Mouse (Mus musculus) liver, embryonic 14.5 days (tissue): Measurements from ENCODE around the gene Gadd45g. TPM values are rescaled to one million over a fixed set of nuclear protein-coding genes. Genes with fewer than 3 reads are reported as not detected.

Experiments used
- ATAC-seq: fragments of 200-750 bp; cut with Nextera tagmentation; 2 replicates; pipeline ENCODE4 v1.8.0; 2017; ENCODE audit warnings: moderate number of reproducible peaks, mild to moderate bottlenecking, moderate library complexity; ENCODE audit not compliant: insufficient read depth
- DNase-seq, 3 experiments: peaks; one replicate each; pipeline ENCODE4 v3.0.0-alpha.2; 2012 to 2013; ENCODE audit warnings: low read depth in 3 of 3, low spot score in 3 of 3
- H3K27ac ChIP-seq: fragments of 300-500 bp; sonication (generic); 2 replicates; pipeline ENCODE4 v1.5.1; 2014; ENCODE audit warnings: moderate library complexity, mild to moderate bottlenecking, control low read depth, inconsistent platforms
- H3K27me3 ChIP-seq: fragments of 300-500 bp; sonication (generic); 2 replicates; pipeline ENCODE4 v1.6.1; 2014; ENCODE audit warnings: mild to moderate bottlenecking, low read length, moderate library complexity; ENCODE audit not compliant: control insufficient read depth, insufficient read depth
- H3K36me3 ChIP-seq: fragments of 300-500 bp; sonication (generic); replicated peaks from 2 replicates; pipeline ENCODE4 v1.6.1; 2014; ENCODE audit warnings: low read depth; ENCODE audit not compliant: control insufficient read depth, insufficient read depth
- H3K4me1 ChIP-seq, 2 experiments: fragments of 200-500 bp in 1 of 2; fragments of 300-500 bp in 1 of 2; sonication (generic) in 1 of 2; replicated peaks; 2 replicates each; pipeline ENCODE4 v1.6.1; 2012 to 2014; ENCODE audit warnings: antibody characterized with exemption in 1 of 2, inconsistent platforms in 1 of 2, low read length in 1 of 2; ENCODE audit not compliant: control insufficient read depth in 2 of 2, insufficient read depth in 2 of 2
- H3K4me2 ChIP-seq: fragments of 300-500 bp; sonication (generic); 2 replicates; pipeline ENCODE4 v1.6.1; 2014; ENCODE audit warnings: low read depth, mild to moderate bottlenecking, control low read depth, moderate library complexity
- H3K4me3 ChIP-seq, 2 experiments: fragments of 200-500 bp in 1 of 2; fragments of 300-500 bp in 1 of 2; sonication (generic) in 1 of 2; 2 replicates each; pipeline ENCODE4 v1.5.1; 2012 to 2014; ENCODE audit warnings: low read depth in 2 of 2, low read length in 2 of 2, mild to moderate bottlenecking in 2 of 2, control low read depth in 1 of 2, inconsistent platforms in 1 of 2, moderate library complexity in 1 of 2; ENCODE audit not compliant: insufficient read depth in 1 of 2
- H3K9ac ChIP-seq: fragments of 300-500 bp; sonication (generic); replicated peaks from 2 replicates; pipeline ENCODE4 v1.6.1; 2014; ENCODE audit warnings: mild to moderate bottlenecking, control low read depth, moderate library complexity
- H3K9me3 ChIP-seq: fragments of 300-500 bp; sonication (generic); 2 replicates; pipeline ENCODE4 v1.6.1; 2016; ENCODE audit warnings: low read length, mixed read lengths; ENCODE audit not compliant: control insufficient read depth
- CTCF ChIP-seq: IDR thresholded peaks from 2 replicates; pipeline ENCODE4 v1.5.1; 2016; ENCODE audit warnings: antibody characterized with exemption, low read depth, control low read depth
- EP300 ChIP-seq: IDR thresholded peaks from 2 replicates; pipeline ENCODE4 v1.6.1; 2016; ENCODE audit warnings: antibody characterized with exemption, low read depth
- WGBS: fragments of 180-500 bp; shearing (Covaris S2); extraction: QIAGEN DNeasy Blood & Tissue Kit; methylation state at CpG from one replicate; pipeline ENCODE4 v1.1.7; 2014; ENCODE audit not compliant: insufficient replicate concordance; 5-methylcytosine and 5-hydroxymethylcytosine counted together
- polyA plus RNA-seq, 2 experiments: library from polyadenylated mRNA; depleted of rRNA in 1 of 2; stranded (reverse) in 1 of 2; unstranded in 1 of 2; fragments of >200 nt; fragmentation: Nextera tagmentation in 1 of 2; extraction: Ambion mirVana in 1 of 2; gene quantifications; 2 replicates each; pipeline versions ENCODE4 v1.2.1 to v1.2.3; 2012 to 2014

The Gadd45g gene
- polyA plus RNA-seq, 2 experiments, result 12.7 to 14.4 TPM

DNA sequence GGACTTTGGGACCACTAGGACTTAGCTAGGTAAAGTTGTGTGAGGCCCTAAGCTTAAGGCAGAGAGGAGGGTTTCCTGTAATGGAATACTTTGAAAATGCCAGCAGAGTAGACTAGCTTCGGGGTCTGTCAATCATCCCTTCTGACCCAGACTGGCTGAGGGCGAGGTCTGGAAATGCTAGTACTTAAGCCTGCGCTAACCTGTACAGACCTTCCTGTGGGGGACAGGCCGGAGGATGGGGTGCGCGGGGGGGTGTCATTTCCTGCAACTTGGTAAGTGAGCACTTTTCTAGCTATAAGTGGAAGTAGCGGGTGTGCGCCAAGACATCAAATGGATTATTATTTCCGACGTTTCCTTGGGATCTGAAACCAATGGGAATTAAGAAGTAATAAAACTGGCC lies 2.4 kb upstream of the Gadd45g start:
- ATAC-seq (no peak), DNase-seq (no peak)
- Histone ChIP-seq H3K27ac (no peak overlapping the region), H3K36me3 (no peaks in the 10 kb centered on the region), H3K4me3 (no peak overlapping the region), H3K4me2 (no peak overlapping the region), H3K9me3 (no peaks in the 10 kb centered on the region), H3K4me1 (peaks cover 40 to 44% of the 10 kb centered on the region in 2 experiments), H3K27me3 (no peaks in the 10 kb centered on the region), H3K9ac (no peak overlapping the region)
- TF ChIP-seq CTCF (no peak), EP300 (no peak)
- WGBS, result 55% methylated on average over 10 of the region's 10 CpGs

DNA sequence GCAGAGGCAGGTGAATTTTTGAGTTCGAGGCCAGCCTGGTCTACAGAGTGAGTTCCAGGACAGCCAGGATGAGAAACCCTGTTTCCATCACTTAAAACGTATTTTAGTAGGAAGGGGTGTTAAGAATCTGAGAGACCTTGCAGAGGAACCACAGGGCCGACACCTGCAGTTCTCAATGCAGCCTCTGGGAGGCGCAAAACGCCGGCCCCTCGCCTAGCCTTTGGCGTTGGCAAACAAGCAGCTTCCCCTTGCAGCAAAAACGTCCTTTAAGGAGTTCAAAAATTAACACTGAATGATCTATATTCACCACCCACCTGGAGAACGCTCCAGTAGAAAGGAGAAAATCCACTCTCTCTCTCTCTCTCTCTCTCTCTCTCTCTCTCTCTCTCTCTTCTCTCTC lies 1.8 kb upstream of the Gadd45g start:
- H3K4me1 ChIP-seq, result peaks cover 43 to 47% of the 10 kb centered on the region in 2 experiments

DNA sequence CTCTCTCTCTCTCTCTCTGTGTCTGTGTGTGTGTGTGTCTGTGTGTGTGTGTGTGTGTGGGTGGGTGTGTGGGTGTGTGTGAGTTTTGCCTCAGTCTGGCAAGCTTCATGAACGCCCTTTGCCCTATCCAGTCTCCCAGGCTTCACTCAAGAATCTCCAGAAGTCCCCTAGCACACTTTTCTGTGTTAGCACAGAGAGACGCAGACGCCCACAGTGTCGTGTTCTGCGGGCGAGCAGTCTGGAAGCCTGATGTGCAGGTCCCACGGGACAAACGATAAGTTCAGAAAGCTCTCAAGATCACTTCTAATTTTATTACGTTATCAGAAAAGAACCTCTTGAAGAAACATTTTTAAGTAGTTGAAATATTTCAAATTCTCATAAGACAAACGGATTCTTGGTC lies 1.4 kb upstream of the Gadd45g start:
- H3K9me3 ChIP-seq, result no peaks in the 10 kb centered on the region
- H3K27me3 ChIP-seq, result no peaks in the 10 kb centered on the region
- H3K4me3 ChIP-seq, result peak overlapping the region in 1 of 2 experiments; percentile 63; a peak in 2 of 4 replicates
- peaks cover 45 to 49% of the 10 kb centered on the region in 2 experiments for H3K4me1 ChIP-seq
- H3K36me3 ChIP-seq, result no peaks in the 10 kb centered on the region
- H3K4me2 ChIP-seq, result peak overlapping the region; percentile 99
- H3K27ac ChIP-seq, result no peak overlapping the region
- ATAC-seq (no peak), DNase-seq (no peak)
- TF ChIP-seq EP300 (no peak), CTCF (no peak)
- WGBS, result 18% methylated on average over 10 of the region's 10 CpGs
- H3K9ac ChIP-seq, result peak overlapping the region; percentile 41; the same call in 1 of the 2 replicates

More for the DNA sequence above, 1.8 kb upstream of the Gadd45g start:
- H3K9ac ChIP-seq, result no peak overlapping the region
- peak; percentile 93 for TF ChIP-seq CTCF
- no peak for TF ChIP-seq EP300
- no peak overlapping the region for H3K4me3 ChIP-seq
- no peaks in the 10 kb centered on the region for H3K27me3 ChIP-seq
- 9% methylated on average over 10 of the region's 10 CpGs for WGBS
- ATAC-seq, result no peak
- no peaks in the 10 kb centered on the region for H3K36me3 ChIP-seq
- H3K27ac ChIP-seq, result no peak overlapping the region
- peak in 2 of 3 experiments; percentile 49 to 56 for DNase-seq
- peak overlapping the region; percentile 28 for H3K4me2 ChIP-seq
- H3K9me3 ChIP-seq, result no peaks in the 10 kb centered on the region

DNA sequence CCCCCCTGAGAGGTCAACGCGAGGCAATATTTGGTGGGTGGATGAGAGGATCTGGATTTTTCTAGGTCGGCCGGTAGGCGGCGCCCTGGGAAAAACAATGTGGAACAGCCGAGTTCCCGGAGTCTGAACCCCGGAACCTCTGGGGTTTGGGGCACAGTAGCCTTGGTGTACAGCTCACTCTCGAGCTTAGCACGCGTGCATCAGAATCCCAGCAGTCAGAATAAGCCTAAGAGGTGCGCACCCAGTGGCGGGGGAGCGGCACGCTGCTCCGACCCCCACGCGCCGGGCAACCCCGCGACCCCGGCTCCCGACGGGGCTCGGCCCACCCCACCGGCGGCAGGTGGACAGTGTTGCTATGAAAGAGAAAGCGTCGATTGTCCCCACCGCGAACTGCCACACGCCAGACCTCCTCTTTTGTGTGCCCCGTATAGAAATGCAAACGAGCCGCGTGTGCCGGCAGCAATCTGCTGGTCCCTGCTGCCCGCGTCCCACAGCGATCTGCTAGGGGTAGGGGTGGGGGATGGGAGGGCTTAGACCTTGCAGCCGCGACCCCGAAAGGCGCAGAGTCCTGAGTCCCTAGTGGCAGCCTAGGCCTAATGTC lies 787 bp upstream of the Gadd45g start:
- TF ChIP-seq EP300 (no peak), CTCF (peak; percentile 81)
- H3K9ac ChIP-seq, result peak overlapping the region; percentile 53
- peak overlapping the region; percentile 63 to 76 for H3K4me3 ChIP-seq
- H3K36me3 ChIP-seq, result no peaks in the 10 kb centered on the region
- peaks cover 45 to 49% of the 10 kb centered on the region in 2 experiments for H3K4me1 ChIP-seq
- WGBS, result under 1% methylated on average over 45 of the region's 45 CpGs
- peak overlapping the region; percentile 46 for H3K27ac ChIP-seq
- DNase-seq, result peak in 2 of 3 experiments; percentile 66 to 76
- H3K4me2 ChIP-seq, result peak overlapping the region; percentile 99
- H3K27me3 ChIP-seq, result no peaks in the 10 kb centered on the region
- ATAC-seq, result no peak
- no peaks in the 10 kb centered on the region for H3K9me3 ChIP-seq

DNA sequence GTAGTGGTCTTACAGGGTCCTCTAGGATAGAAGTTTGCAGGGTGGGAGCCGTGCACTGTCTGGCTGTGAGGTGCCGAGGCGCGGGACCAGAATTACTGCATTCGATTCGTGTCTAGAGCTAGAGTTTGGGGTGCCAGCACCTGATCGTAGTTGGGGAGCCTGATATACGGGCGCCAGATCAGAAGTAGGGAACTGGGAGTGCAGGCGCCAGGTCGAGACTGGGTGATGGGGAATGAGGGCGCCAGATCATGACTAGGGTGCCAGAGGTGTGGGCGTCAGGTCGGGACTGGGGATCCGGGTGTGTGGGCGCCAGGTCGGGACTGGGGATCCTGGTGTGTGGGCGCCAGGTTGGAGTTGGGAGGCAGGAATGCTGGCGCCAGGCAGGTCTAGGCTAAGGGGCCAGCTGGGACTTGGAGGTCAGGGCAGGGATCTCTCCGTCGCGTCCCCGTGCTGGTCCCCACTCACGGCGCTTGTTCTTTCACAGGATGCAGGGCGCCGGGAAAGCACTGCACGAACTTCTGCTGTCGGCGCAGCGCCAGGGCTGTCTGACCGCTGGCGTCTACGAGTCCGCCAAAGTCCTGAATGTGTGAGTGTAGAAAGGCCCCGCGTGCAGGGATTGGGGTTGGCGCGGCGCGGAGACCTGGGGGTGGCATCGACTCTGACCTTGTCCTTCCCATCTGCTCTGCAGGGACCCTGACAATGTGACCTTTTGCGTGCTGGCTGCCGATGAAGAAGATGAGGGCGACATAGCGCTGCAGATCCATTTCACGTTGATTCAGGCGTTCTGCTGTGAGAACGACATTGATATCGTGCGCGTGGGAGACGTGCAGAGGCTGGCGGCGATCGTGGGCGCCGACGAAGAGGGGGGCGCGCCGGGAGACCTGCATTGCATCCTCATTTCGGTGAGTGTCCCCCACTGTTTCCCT lies 653 bp downstream of the Gadd45g start:
- Histone ChIP-seq H3K27ac (peak overlapping the region; percentile 97), H3K27me3 (no peaks in the 10 kb centered on the region), H3K9me3 (no peaks in the 10 kb centered on the region), H3K4me1 (peaks cover 34 to 43% of the 10 kb centered on the region in 2 experiments), H3K4me2 (peak overlapping the region; percentile 99), H3K4me3 (peak overlapping the region; percentile 87 to 88), H3K36me3 (no peaks in the 10 kb centered on the region), H3K9ac (peak overlapping the region; percentile 86)
- WGBS, result under 1% methylated on average over 63 of the region's 63 CpGs
- DNase-seq, result peak in 1 of 3 experiments; percentile 31
- TF ChIP-seq CTCF (no peak), EP300 (no peak)
- peak; percentile 19; the same call in 1 of the 2 replicates for ATAC-seq
